Mouse (Mus musculus): ENCODE results near the gene Apela. TPM values are rescaled to one million over a fixed set of nuclear protein-coding genes. Genes with fewer than 3 reads are reported as not detected.

Apela gene
- 1.3 and 1.7 TPM in 2 replicates for polyA plus RNA-seq (2015; fragmentation: Nextera tagmentation; extraction: Ambion mirVana)

DNA sequence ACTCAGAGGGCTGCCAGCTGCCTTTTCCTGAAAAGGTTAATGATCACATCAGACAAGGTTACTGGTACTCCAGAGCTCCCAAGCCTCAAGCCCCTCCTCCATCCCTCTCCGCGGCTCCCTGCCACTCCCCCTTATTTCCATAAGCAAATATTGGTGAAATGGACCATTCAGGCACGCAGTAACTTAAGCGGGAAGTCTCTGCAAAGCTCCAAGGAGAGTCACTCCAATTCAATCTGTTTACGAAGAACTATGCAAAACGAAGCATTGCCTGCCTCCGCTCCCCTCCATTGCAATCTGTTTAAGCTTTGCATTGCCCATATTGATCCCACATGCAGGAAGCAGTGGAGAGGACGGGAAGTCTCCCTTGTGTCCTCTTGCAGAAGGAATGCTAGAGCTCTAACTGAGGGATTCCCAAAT lies at the start of gene Apela:
Gene Apela, minus strand, starts transcription at position 220 of the 417 bp plus-strand sequence.
- Histone ChIP-seq H3K4me2 (replicated peaks) (peak within 1 kb of the TSS; percentile 57), H3K4me3 (replicated peaks) (peak within 1 kb of the TSS; percentile 34), H3K27me3 (peaks cover 3% of the 10 kb centered on the region; the same call in 1 of the 2 replicates), H3K9ac (replicated peaks) (no peak within 1 kb of the TSS), H3K4me1 (replicated peaks) (peaks cover 19% of the 10 kb centered on the region), H3K9me3 (no peaks in the 10 kb centered on the region), H3K27ac (no peak within 1 kb of the TSS), H3K36me3 (no peaks in the 10 kb centered on the region)
- 2% methylated on average over 8 of the region's 8 CpGs for WGBS
- peak; percentile 77 for ATAC-seq

DNA sequence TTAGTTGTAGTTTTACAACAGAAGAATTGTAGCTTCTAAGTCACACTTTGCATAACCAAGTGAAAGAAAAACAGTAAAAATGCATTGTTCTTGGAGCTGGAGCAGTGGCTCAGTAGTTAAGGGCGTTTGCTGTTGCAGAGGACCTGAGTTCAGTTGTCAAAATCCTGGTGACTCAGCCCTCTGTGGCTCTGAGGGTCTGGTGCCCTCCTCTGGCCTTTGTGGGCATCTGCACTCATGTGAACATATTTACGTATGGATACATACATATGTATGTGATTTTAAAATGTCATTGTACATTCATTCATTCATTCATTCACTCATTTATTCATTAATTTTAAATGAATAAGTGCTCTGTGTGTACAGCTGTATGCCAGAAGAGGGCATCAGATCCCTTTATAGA lies 48.5 kb upstream of the Apela start:
- WGBS, result 76% methylated on average over 2 of the region's 2 CpGs
- no peak for ATAC-seq
- no peak overlapping the region for H3K9ac ChIP-seq (replicated peaks)

DNA sequence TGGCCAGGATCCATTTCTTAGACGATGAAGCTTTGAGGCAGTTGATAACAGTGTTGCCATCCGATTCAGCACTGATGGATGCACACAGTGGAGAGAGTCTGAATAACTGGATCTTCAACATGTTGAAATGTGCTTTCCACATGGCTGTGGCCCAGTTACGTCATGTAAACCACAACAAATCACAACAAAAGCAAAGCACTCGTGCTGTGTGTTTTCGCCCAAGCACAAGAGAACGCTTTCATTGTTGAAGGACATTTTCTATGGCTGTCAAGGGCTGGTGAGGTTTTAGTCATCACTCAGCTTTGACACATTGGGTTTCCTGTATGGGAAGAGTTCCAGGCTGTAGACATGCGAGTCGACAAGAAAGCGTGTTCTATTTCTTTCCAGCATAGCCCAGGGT lies 43.6 kb upstream of the Apela start:
- no peak overlapping the region for H3K4me2 ChIP-seq (replicated peaks)
- no peak for ATAC-seq

More for the DNA sequence above, 48.5 kb upstream of the Apela start:
- Histone ChIP-seq H3K9me3 (no peaks in the 10 kb centered on the region), H3K4me3 (replicated peaks) (no peak overlapping the region), H3K27me3 (no peaks in the 10 kb centered on the region), H3K4me1 (replicated peaks) (no peaks in the 10 kb centered on the region), H3K4me2 (replicated peaks) (no peak overlapping the region), H3K36me3 (no peaks in the 10 kb centered on the region), H3K27ac (no peak overlapping the region)

DNA sequence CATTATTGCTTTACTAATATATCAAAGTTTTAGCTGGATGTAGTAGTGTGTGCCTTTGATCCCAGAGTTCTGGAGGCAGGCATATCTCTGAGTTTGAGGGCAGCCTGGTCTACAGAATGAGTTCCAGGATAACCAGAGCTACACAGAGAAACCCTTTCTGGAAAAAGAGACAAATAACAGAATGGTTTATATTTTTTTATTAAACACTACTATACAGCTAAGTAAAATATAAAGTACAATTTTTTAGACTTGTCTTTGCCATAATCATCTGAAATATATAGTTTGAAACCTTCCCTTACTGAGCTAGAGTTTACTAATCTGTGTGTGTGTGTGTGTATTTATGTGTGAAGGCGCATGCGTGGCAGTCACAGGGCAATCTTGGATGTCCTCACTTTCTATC lies 37.6 kb upstream of the Apela start, which contains the start of gene Gm10663:
Gene Gm10663, plus strand, starts transcription at position 301 of the 400 bp plus-strand sequence.
- 92% methylated on average over 2 of the region's 2 CpGs for WGBS
- no peaks in the 10 kb centered on the region for H3K27me3 ChIP-seq
- H3K4me1 ChIP-seq (replicated peaks), result no peaks in the 10 kb centered on the region
- no peak within 1 kb of the TSS for H3K9ac ChIP-seq (replicated peaks)
- no peaks in the 10 kb centered on the region for H3K9me3 ChIP-seq
- H3K4me3 ChIP-seq (replicated peaks), result no peak within 1 kb of the TSS
- H3K27ac ChIP-seq, result no peak within 1 kb of the TSS
- no peak within 1 kb of the TSS for H3K4me2 ChIP-seq (replicated peaks)
- no peak for ATAC-seq
- no peaks in the 10 kb centered on the region for H3K36me3 ChIP-seq

More for the DNA sequence above, 43.6 kb upstream of the Apela start:
- H3K27me3 ChIP-seq, result no peaks in the 10 kb centered on the region
- WGBS, result 92% methylated on average over 9 of the region's 9 CpGs
- H3K9me3 ChIP-seq, result no peaks in the 10 kb centered on the region
- H3K4me1 ChIP-seq (replicated peaks), result no peaks in the 10 kb centered on the region
- no peak overlapping the region for H3K9ac ChIP-seq (replicated peaks)
- no peaks in the 10 kb centered on the region for H3K36me3 ChIP-seq
- no peak overlapping the region for H3K27ac ChIP-seq
- H3K4me3 ChIP-seq (replicated peaks), result no peak overlapping the region

DNA sequence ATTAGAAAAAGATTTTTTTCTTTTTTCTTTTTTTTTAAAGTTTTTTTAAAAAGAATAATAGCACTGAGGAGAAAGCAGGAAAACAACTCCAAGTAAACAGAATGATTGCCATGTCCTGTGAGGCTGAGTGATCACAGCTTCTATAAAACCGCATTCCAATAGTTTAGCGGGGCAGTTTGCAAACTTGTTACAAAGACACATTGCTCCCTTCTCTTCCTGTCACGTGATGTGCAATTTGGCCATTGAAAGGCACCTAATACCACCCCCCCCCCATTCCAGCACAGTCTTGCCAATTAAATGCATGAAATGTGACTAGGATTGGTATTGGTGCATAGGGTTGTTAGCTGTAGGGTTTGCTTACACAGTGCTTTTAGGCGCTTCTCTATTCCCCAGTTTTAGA lies 33.9 kb upstream of the Apela start:
- H3K9ac ChIP-seq (replicated peaks), result no peak overlapping the region
- peaks cover 5% of the 10 kb centered on the region; the same call in 1 of the 2 replicates for H3K4me1 ChIP-seq (replicated peaks)
- ATAC-seq, result no peak
- no peak overlapping the region for H3K4me2 ChIP-seq (replicated peaks)
- H3K36me3 ChIP-seq, result no peaks in the 10 kb centered on the region
- H3K27ac ChIP-seq, result no peak overlapping the region
- no peaks in the 10 kb centered on the region for H3K9me3 ChIP-seq
- 87% methylated on average over 4 of the region's 4 CpGs for WGBS
- no peak overlapping the region for H3K4me3 ChIP-seq (replicated peaks)
- H3K27me3 ChIP-seq, result no peaks in the 10 kb centered on the region

DNA sequence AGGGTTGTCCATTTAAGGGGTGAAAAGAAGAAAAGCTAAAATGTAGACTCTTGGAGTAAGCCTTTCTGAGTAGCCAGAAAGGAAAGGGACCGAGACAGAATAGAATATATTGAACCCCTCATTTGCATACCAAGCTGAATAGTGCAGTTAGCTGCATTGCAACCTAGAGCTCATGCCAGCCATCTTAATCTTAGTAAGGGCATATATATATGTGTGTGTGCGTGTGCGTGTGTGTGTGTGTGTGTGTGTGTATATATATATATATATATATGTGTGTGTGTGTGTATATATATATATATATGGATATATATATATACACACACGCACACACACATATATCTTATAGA lies 31.3 kb upstream of the Apela start:
- peak; percentile 85 for ATAC-seq
- no peak overlapping the region for H3K9ac ChIP-seq (replicated peaks)
- H3K27ac ChIP-seq, result no peak overlapping the region
- H3K4me2 ChIP-seq (replicated peaks), result peak overlapping the region; percentile 21
- H3K4me3 ChIP-seq (replicated peaks), result no peak overlapping the region
- 50% methylated on average over 4 of the region's 4 CpGs for WGBS
- peaks cover 5% of the 10 kb centered on the region; the same call in 1 of the 2 replicates for H3K4me1 ChIP-seq (replicated peaks)
- no peaks in the 10 kb centered on the region for H3K9me3 ChIP-seq
- no peaks in the 10 kb centered on the region for H3K36me3 ChIP-seq
- no peaks in the 10 kb centered on the region for H3K27me3 ChIP-seq

DNA sequence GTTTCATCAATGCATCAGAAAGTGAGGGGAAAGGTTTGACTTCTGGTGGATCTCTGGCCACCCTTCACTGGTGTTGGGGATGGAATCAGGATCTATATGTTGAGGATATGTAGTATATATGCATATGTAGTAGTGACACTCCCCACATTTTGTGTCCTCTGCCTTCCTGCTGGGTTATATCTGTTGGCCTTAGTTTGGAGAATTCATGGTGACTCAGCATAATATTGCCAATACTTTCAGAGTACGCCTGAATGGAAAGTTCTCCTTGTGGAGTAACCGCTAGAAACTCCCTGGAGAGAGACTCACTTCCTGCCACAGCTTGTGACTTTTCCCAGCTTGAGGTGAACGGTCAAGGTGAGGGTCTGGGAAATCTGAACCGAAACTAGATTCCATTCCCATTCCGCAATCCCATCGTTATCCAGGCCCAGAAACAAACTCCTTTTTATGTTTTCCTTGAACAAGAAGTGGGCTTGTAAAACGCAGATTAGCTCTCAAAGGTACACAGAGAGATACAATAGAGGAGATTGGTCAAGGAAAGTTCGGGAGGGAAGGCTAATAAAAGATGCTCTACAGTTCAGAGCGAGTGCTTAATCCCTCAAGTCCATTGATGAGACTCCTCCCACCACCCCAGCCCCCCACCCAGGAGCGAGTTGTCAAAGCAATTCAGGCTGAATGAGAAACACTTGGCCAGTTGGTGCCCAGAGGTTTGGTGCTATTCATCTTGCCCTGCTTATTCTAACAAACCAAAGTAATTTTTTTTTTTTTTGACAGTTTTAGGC lies 30.7 kb upstream of the Apela start:
- ATAC-seq, result peak; percentile 77
- H3K36me3 ChIP-seq, result no peaks in the 10 kb centered on the region
- H3K4me3 ChIP-seq (replicated peaks), result no peak overlapping the region
- H3K27me3 ChIP-seq, result no peaks in the 10 kb centered on the region
- H3K27ac ChIP-seq, result no peak overlapping the region
- peaks cover 5% of the 10 kb centered on the region; the same call in 1 of the 2 replicates for H3K4me1 ChIP-seq (replicated peaks)
- H3K9me3 ChIP-seq, result no peaks in the 10 kb centered on the region
- H3K4me2 ChIP-seq (replicated peaks), result peak overlapping the region; percentile 21
- H3K9ac ChIP-seq (replicated peaks), result no peak overlapping the region
- 14% methylated on average over 10 of the region's 10 CpGs for WGBS

DNA sequence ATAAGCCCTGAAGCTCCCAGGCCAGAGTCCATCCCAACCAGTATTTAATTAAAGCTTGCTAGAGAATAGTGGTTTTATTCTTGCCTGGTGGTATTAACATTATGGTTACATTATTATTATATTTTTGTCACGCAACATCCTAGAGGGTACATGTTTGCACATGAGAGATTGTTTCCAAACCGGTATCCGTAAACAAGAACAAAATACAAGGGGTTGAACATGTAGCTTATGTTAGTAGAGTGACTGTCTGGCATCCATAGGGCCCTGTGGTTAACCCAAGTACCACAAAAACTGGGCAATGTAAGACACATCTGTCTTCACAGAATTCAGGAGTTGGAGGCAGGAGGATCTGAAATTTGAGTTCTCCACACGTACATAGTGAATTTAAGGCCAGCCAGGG lies 29.9 kb upstream of the Apela start:
- Histone ChIP-seq H3K4me3 (replicated peaks) (no peak overlapping the region), H3K27ac (no peak overlapping the region), H3K4me1 (replicated peaks) (peaks cover 5% of the 10 kb centered on the region; the same call in 1 of the 2 replicates), H3K36me3 (no peaks in the 10 kb centered on the region), H3K9ac (replicated peaks) (no peak overlapping the region), H3K9me3 (no peaks in the 10 kb centered on the region), H3K4me2 (replicated peaks) (no peak overlapping the region), H3K27me3 (no peaks in the 10 kb centered on the region)
- no peak for ATAC-seq
- WGBS, result 93% methylated on average over 4 of the region's 4 CpGs

DNA sequence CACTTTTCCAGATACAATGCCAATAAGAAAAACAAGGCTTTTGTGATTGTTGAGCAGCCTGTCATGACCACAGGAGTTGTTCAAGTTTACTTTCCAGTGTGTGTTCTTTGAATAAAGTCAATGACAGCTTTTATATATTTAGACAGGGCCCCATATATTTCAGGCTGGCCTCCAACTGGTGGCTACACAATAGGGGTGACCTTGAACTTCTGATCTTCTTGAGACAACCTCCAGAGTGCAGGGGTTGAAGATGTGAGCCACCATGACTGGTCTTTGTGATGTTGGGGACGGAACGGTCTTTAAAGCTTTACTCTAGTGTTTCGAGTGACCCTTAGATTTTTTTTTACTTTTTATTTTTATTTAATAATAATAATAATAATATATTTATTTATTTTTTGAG lies 28.5 kb upstream of the Apela start:
- no peak overlapping the region for H3K27ac ChIP-seq
- no peaks in the 10 kb centered on the region for H3K27me3 ChIP-seq
- no peak overlapping the region for H3K9ac ChIP-seq (replicated peaks)
- no peak overlapping the region for H3K4me3 ChIP-seq (replicated peaks)
- H3K4me2 ChIP-seq (replicated peaks), result no peak overlapping the region
- peaks cover 5% of the 10 kb centered on the region; the same call in 1 of the 2 replicates for H3K4me1 ChIP-seq (replicated peaks)
- no peaks in the 10 kb centered on the region for H3K36me3 ChIP-seq
- no peak for ATAC-seq
- 99% methylated on average over 3 of the region's 3 CpGs for WGBS
- H3K9me3 ChIP-seq, result no peaks in the 10 kb centered on the region

DNA sequence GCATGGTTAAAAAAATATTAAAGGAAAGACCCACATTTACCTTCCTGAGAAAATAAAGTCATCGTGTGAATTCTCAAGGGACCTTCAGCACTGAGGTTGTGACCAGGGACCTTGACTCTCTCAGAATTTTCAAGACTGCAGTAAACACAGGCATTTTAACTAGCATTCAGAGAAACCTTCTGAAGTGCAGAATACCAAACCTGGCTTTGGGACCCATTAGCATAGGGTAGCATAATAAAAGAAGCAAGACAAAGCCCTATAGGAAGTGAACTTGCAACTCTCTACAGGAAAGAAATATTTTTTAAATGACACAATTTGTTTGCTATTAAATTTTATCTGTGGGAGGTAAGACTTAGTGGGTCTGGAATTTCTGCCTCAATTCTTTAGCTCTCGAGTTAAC lies 26.9 kb upstream of the Apela start:
- ATAC-seq, result no peak
- H3K27ac ChIP-seq, result no peak overlapping the region
- WGBS, result 68% methylated on average over 2 of the region's 2 CpGs
- no peaks in the 10 kb centered on the region for H3K27me3 ChIP-seq
- no peaks in the 10 kb centered on the region for H3K9me3 ChIP-seq
- H3K4me1 ChIP-seq (replicated peaks), result peaks cover 5% of the 10 kb centered on the region; the same call in 1 of the 2 replicates
- H3K9ac ChIP-seq (replicated peaks), result no peak overlapping the region
- H3K4me3 ChIP-seq (replicated peaks), result no peak overlapping the region
- H3K4me2 ChIP-seq (replicated peaks), result no peak overlapping the region
- no peaks in the 10 kb centered on the region for H3K36me3 ChIP-seq

DNA sequence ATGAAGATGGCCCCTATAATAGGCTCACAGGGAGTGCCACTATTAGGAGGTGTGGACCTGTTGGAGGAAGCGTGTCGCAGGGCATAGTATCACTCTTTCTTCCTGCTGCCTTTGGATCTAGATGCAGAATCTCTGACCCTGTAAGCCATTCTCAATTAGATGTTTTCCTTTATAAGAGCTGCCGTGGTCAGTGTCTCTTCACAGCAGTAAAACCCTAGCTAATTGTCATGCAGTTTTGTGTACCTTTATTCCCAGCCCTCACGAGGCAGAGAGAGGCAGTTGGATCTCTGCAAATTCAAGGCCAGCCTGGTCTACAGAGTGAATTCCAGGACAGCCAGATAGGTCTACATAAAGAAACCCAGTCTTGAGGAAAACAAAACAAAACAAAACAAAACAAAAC lies 25.1 kb upstream of the Apela start:
- no peak for ATAC-seq
- H3K4me1 ChIP-seq (replicated peaks), result no peaks in the 10 kb centered on the region
- 63% methylated on average over 4 of the region's 4 CpGs for WGBS
- no peak overlapping the region for H3K4me2 ChIP-seq (replicated peaks)
- no peaks in the 10 kb centered on the region for H3K36me3 ChIP-seq
- H3K9ac ChIP-seq (replicated peaks), result no peak overlapping the region
- no peaks in the 10 kb centered on the region for H3K27me3 ChIP-seq
- no peak overlapping the region for H3K4me3 ChIP-seq (replicated peaks)
- H3K9me3 ChIP-seq, result no peaks in the 10 kb centered on the region
- no peak overlapping the region for H3K27ac ChIP-seq

DNA sequence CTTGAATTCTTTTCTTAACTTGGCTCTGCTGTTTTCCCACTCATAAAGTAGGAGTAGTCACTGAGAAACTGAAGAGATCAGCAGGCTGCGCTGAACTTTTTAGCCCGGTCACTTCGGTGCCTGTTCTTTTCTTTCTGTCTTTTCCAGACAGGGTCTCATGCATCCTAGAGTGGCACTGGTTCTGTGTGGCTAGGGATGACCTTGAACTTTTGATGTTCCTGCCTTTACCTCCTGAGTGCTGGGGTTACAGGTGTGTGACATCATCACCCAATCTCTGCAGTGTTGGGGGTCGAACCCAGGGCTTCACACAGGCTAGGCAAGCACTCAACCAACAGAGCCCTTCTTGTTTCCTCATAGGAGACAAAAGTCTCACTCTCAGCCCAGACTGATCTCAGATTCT lies 19.6 kb upstream of the Apela start:
- H3K36me3 ChIP-seq, result no peaks in the 10 kb centered on the region
- 97% methylated on average over 4 of the region's 4 CpGs for WGBS
- no peak for ATAC-seq
- no peak overlapping the region for H3K27ac ChIP-seq
- no peak overlapping the region for H3K9ac ChIP-seq (replicated peaks)
- H3K9me3 ChIP-seq, result no peaks in the 10 kb centered on the region
- H3K4me3 ChIP-seq (replicated peaks), result no peak overlapping the region
- no peaks in the 10 kb centered on the region for H3K27me3 ChIP-seq
- H3K4me1 ChIP-seq (replicated peaks), result no peaks in the 10 kb centered on the region
- H3K4me2 ChIP-seq (replicated peaks), result no peak overlapping the region

DNA sequence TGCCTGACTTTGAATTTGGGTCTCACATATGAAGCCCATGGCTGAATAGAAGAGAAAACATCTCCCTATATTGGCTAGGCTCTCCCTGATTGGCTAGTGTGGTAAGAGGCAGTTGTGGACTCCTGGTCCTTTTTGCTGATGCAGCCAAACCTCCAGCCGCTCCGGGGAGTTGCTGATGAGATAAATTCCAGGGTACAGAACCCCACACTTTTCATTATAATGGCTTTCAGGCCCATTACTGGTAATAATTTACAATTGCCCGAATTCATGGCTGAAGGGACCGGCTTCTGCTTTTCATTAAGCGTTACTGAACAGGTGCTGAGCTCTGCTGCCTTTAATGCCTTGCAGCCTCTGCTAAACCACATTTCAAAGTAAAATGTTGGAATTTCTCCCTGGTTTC lies 16.8 kb upstream of the Apela start:
- Histone ChIP-seq H3K27ac (no peak overlapping the region), H3K4me2 (replicated peaks) (no peak overlapping the region), H3K36me3 (no peaks in the 10 kb centered on the region), H3K4me3 (replicated peaks) (no peak overlapping the region), H3K4me1 (replicated peaks) (no peaks in the 10 kb centered on the region), H3K9me3 (no peaks in the 10 kb centered on the region), H3K27me3 (no peaks in the 10 kb centered on the region), H3K9ac (replicated peaks) (no peak overlapping the region)
- WGBS, result 78% methylated on average over 5 of the region's 5 CpGs
- ATAC-seq, result no peak

All from midbrain, embryonic 13.5 days (tissue).